Mouse (Mus musculus) bone marrow, adult 2 months (tissue): ENCODE results near the gene Slc25a3.

Experiments used
- CTCF ChIP-seq: fragments of 200-500 bp; IDR thresholded peaks from 2 replicates; pipeline ENCODE4 v1.5.1; 2011; ENCODE audit warnings: low read length, control low read depth; ENCODE audit not compliant: control insufficient read depth, insufficient read depth
- POLR2A ChIP-seq: fragments of 200-500 bp; IDR thresholded peaks from 2 replicates; pipeline ENCODE4 v1.6.1; 2011; ENCODE audit warnings: low read depth, mild to moderate bottlenecking, control low read depth, low read length, borderline replicate concordance; ENCODE audit not compliant: control insufficient read depth

- TF ChIP-seq CTCF (no peak), POLR2A (no peak)
Observed at GRCm38 (mm10) chr10:91131565-91131964, 7.7 kb upstream of the Slc25a3 start.
